Mouse (Mus musculus): ENCODE data around the gene Sarm1.
"Not testable (repeated sequence)": the region's sequence is repeated elsewhere in the genome, so short reads cannot be mapped to it uniquely, and the experiment has no call there.

The Sarm1 gene

GRCm38 (mm10) chr11:78497544-78498522 lies at the start of gene Sarm1:
Gene Sarm1 (minus strand): TSS chr11:78497754.
- DNase-seq (ENCODE audit: low spot score in 2 of 2): peak; percentile 92 to 94

GRCm38 (mm10) chr11:78545181-78545580 lies 47.6 kb upstream of the Sarm1 start:
- DNase-seq (ENCODE audit: low spot score in 2 of 2): no peak

- DNase-seq (ENCODE audit: low spot score in 2 of 2): no peak
Measured at GRCm38 (mm10) chr11:78544449-78545111, 47.0 kb upstream of the Sarm1 start.

GRCm38 (mm10) chr11:78540358-78540757 lies 42.8 kb upstream of the Sarm1 start:
- DNase-seq (ENCODE audit: low spot score in 2 of 2): no peak

- no peak for DNase-seq (ENCODE audit: low spot score in 2 of 2)
Measured at GRCm38 (mm10) chr11:78536690-78537084, 39.1 kb upstream of the Sarm1 start.

- peak; percentile 95 to 96 for DNase-seq (ENCODE audit: low spot score in 2 of 2)
Measured at GRCm38 (mm10) chr11:78536080-78536689, 38.6 kb upstream of the Sarm1 start, which contains the start of the genes Tnfaip1 and Ift20. Gene Tnfaip1 (minus strand): TSS chr11:78536332. Gene Ift20 (plus strand): TSS chr11:78536361.

GRCm38 (mm10) chr11:78535376-78536079 lies 38.0 kb upstream of the Sarm1 start:
- no peak for DNase-seq (ENCODE audit: low spot score in 2 of 2)

- no peak for DNase-seq (ENCODE audit: low spot score in 2 of 2)
Measured at GRCm38 (mm10) chr11:78534516-78534915, 37.0 kb upstream of the Sarm1 start.

GRCm38 (mm10) chr11:78531515-78531914 lies 34.0 kb upstream of the Sarm1 start:
- not testable (repeated sequence) for DNase-seq (ENCODE audit: low spot score in 2 of 2)

GRCm38 (mm10) chr11:78531046-78531445 lies 33.5 kb upstream of the Sarm1 start:
- no peak for DNase-seq (ENCODE audit: low spot score in 2 of 2)

GRCm38 (mm10) chr11:78530001-78530400 lies 32.4 kb upstream of the Sarm1 start:
- no peak for DNase-seq (ENCODE audit: low spot score in 2 of 2)

GRCm38 (mm10) chr11:78528714-78529113 lies 31.2 kb upstream of the Sarm1 start:
- DNase-seq (ENCODE audit: low spot score in 2 of 2): no peak

GRCm38 (mm10) chr11:78524838-78525237 lies 27.3 kb upstream of the Sarm1 start:
- DNase-seq (ENCODE audit: low spot score in 2 of 2): no peak

GRCm38 (mm10) chr11:78523241-78523955 lies 25.8 kb upstream of the Sarm1 start:
- DNase-seq (ENCODE audit: low spot score in 2 of 2): no peak

- DNase-seq (ENCODE audit: low spot score in 2 of 2): no peak
Measured at GRCm38 (mm10) chr11:78522481-78522997, 25.0 kb upstream of the Sarm1 start.

- no peak for DNase-seq (ENCODE audit: low spot score in 2 of 2)
Measured at GRCm38 (mm10) chr11:78521880-78522279, 24.3 kb upstream of the Sarm1 start.

- no peak for DNase-seq (ENCODE audit: low spot score in 2 of 2)
Measured at GRCm38 (mm10) chr11:78518931-78519330, 21.4 kb upstream of the Sarm1 start.

GRCm38 (mm10) chr11:78515549-78516325 lies 18.2 kb upstream of the Sarm1 start:
- no peak for DNase-seq (ENCODE audit: low spot score in 2 of 2)

GRCm38 (mm10) chr11:78513106-78513790 lies 15.7 kb upstream of the Sarm1 start:
- no peak for DNase-seq (ENCODE audit: low spot score in 2 of 2)

All from spleen, postnatal 4 days (tissue).